Mouse (Mus musculus): ENCODE data around the gene AL607142.1.

DNA sequence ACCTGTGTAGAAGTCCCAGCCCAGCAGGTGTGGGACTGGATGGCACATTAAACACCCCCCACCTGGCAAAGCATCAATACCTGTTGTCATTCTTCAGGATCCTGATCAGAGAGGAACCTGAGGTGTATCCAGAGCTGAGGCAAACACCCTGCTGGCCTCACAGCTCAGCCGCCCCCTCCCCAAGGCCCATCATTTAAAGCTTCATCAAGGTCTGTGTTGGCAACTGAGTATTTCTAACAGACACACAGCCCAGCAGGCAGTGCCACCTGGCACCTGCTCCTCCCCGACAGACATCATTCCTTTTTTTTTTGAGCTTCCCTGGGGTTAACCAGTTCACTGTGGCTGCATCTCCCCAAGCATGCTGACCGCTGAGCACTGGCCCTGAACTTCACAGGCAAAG lies 50.7 kb downstream of the AL607142.1 start:
- TF ChIP-seq CTCF (IDR thresholded peaks at IDR 0.05; ENCODE audit: low read depth) (no peak), EP300 (IDR thresholded peaks at IDR 0.05; ENCODE audit: low read depth) (no peak)

All from liver, postnatal 0 days (tissue).